Mouse (Mus musculus) granulocyte monocyte progenitor cell, adult 5-6 weeks (primary cell): ENCODE data around the gene Kif2c. TPM values are rescaled to one million over a fixed set of nuclear protein-coding genes. Genes with fewer than 3 reads are reported as not detected.

Source experiments
- ATAC-seq: replicated peaks from 2 replicates; pipeline ENCODE4 v1.8.0; 2016; ENCODE audit warnings: mild to moderate bottlenecking, moderate TSS enrichment, inconsistent platforms; ENCODE audit not compliant: poor library complexity, severe bottlenecking
- total RNA-seq, 2 experiments: library from RNA; stranded (forward) in 1 of 2; stranded (reverse) in 1 of 2; fragments of 200-712, 200-1000 nt in 1 of 2; fragments of >200 nt in 1 of 2; fragmentation: Nextera tagmentation in 1 of 2; gene quantifications; 2 replicates each; pipeline ENCODE4 v1.2.3; 2014 to 2017

The Kif2c gene
- total RNA-seq, 2 experiments from 2014 or later: 23.5 to 44.9 TPM

DNA sequence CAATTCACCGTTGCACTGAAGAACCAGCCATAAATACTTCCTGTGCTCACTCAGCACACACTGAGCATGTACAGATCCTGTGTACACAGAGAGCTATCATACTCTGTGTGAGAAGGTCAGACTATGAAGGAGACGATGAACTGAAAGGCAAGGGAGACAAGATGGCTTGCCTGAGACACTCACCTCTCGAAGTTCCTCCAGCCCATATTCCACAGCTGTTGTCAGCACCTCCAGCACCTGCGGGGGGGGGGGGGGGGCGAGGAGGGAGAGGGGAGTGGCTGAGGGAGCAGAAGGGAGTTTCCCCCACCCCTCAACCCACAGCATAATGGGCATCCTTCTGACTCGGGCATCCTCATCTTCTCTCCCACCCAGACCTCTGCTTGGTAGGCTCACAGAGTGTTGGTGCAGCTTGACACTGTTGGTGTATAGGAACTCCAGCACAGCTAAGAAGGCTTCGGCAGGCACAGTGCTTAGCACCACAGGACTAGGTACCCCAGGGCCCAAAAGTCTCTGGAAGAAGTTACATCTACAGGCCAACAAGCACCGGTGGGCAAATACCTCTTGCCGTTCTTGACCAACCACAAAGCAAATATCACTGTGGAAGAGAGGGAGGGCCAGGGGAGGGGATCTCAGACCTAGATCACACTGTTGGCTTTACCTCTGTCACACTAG, 58.8 kb downstream of the Kif2c start:
- ATAC-seq: no peak

DNA sequence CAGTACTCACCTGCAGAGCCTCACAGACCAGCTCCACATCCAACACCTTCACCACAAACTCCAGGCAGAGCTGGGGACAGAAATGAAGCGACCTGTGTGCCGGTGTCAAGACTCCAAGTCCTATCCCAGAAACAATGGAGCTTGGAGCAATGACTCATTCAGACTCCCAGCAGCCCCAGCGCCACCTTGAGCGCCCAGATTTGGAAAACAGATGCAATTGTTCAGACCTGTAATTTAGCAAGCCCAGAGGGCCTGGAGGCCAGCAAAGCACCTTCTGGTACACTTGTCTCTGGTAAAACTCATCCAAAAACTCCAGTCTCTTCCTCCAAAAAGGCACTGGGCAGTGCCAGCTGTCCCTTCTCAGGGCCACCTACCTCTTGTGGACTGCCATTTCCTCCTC, 60.2 kb downstream of the Kif2c start:
- no peak for ATAC-seq

DNA sequence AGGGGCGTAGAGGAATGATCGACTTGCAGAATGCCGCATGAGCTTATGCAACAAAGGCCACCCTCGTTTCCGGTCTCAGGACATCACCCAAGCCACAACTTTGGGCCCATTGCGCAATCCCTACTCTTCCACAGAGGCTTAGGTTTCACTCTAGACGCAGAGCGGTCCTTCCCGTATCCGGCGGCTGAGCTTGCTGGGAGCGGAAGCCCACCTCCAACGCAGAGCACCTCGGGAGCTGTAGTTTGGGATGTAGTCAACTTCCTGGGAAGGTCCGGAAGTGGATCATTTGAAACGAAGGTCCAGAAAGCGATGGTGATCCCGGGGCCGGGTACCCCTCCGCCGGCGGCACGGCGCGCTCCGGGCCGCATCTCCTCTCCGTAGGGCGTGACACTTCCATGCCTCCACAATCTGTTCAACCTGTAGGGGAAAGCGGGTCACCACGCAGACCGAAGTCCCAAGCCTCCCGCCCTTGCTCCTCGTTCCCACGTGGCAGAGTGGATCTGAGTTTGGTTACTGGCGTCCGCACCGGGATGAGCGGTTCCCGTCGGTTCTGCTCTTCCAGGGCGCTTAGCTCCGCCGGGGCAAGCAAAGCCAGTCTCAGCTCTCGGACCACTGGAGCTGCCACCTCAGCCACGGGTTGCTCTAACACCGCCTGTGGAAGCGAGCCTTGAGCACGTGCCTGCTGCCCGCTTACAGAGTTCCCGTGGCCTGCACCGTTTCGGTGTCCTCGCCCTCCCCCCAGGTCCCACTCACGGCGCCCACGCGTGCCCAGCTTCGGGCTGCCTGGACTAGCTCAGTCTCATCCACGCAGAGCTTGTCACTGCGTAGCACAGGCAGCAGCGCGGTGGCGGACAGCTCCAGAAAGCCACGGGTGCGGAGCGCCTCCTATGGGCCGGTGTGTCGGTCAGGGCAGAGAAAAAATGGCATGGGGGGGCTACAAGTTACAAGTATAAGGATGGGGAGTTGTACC, 61.7 kb downstream of the Kif2c start:
- ATAC-seq: peak; percentile 68

DNA sequence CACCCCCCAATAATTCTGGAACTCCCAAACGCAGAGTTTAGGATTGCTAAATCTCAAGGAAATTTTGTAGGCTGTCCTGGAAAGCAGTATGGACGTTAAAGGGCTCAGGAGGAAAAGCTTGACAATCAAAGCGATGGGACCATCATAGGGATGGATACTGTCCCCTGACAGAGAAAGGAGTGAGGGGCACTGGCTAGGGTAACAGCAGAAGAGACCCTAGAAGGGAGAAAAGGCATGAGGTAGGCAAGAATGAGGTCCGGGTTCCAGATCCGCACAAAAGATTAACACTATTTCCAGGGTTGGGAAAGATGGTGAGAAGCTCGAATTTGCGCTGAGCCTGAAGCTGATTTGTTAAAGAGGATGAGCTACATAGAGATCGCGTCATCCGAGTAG, 62.4 kb downstream of the Kif2c start:
- no peak for ATAC-seq

DNA sequence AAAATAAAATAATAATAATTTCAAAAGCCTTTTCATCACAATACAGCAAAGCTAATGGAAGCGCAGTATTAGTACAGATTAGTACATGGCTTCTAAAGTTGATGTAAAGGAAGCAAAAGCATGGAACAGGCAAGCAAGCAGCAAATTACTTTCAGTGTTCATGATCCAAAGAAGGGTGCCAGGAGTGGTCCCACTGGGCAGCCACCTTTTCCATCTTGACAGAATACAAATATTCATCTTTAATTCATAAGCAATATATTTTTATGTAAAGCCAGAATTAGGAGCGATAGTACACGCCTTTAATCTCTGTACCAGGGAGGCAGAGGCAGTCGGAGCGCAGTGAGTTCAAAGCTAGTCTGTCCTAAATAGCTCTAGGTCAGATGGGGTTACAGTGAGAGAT, 62.8 kb downstream of the Kif2c start:
- no peak for ATAC-seq

DNA sequence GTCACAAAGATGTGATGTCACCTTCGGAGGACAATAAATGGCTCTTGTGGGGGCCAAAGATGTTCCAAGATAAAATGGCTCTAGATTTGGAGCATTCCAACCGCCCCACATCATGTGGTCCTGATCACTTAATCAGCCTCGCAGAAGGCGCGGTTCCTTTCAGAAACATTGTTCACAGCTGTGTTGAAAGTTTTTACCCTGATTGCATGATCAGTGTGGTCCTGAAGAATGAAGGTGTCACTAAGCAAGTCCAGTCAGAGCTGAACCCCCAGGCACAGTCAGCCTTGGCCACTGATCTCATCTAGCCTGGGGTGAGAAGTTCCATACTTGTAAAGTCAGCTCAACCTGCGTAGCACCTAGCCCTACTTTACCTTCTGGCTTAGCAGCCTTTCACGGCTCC, 64.5 kb downstream of the Kif2c start:
- ATAC-seq: peak; percentile 9; the same call in 1 of the 2 replicates

DNA sequence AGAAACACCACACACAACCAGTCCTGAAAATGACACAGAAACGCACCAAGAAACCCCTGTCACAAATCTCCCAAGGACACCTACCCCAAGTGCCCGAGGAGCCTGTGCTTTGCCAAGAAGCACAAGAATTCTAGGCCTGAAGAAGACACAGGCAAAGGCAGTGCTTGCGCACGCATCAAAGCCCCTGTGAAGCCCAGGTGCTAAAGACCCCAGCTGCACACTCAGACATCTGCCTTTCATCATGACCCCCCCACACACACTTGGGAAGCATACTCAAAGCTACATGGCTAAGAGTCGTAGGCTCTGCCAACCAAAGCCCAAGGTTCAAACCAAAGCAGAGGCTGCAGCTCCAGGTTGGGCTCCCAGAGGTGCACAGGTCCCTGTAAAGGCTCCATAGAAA, 66.8 kb downstream of the Kif2c start:
- no peak for ATAC-seq

DNA sequence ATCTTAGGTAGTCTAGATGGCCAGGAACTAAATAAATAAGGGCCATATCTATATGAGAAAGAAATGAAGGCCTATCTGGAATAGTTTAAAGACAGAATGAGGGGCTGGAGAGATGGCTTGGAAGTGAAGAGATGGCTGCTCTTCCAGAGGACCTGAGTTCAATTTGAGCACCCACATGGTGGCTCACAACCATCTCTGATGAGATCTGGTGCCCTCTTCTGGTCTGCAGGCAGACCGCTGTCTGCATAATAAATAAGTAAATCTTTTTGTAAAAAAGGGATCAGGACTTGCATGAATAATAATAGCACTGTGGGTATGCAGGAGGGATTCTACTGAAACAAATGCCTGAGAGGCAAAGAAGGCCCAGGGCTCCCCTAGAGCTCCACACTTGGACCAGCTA, 69.2 kb downstream of the Kif2c start:
- no peak for ATAC-seq

DNA sequence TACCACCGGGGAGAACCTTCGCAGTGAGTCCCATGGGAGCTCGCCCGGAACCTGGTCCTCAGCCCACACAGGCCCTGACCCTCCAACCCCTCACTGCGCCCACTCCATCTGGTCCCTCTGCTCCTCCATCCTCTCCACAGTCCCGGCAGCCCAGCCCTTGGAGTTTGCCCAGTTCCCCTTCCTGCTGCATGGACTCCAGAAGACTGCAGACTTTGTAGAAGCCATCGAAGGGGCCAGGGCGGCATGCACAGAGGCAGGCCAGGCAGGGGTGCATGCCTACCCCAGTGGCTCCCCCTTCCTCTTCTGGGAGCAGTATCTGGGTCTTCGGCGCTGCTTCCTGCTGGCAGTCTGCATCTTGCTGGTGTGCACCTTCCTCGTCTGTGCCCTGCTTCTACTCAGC, 71.5 kb downstream of the Kif2c start:
- ATAC-seq: no peak

DNA sequence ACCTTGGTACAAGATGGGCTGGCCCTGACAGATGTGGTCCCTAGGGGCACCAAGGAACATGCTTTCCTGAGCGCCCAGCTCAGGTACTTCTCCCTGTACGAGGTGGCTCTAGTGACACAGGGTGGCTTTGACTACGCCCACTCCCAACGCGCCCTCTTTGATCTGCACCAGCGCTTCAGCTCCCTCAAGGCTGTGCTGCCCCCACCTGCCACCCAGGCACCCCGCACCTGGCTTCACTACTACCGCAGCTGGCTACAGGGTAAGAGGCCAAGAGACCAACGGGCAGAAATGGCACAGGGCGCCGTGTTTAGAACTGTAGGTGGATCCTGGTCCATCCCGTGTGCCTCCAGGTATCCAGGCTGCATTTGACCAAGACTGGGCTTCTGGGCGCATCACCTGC, 72.2 kb downstream of the Kif2c start:
- no peak for ATAC-seq

Other genes starting within 250 kb of the Kif2c start
- 47.7 and 89.1 TPM in 2 replicates for gene Urod, start 188.2 kb downstream of the Kif2c start, total RNA-seq (2014; fragmentation: Nextera tagmentation)
- gene Urod, start 188.2 kb downstream of the Kif2c start, total RNA-seq (2017): 40.2 and 57.8 TPM in 2 replicates
- 8.5 and 9.2 TPM in 2 replicates for gene Hectd3, start 187.3 kb downstream of the Kif2c start, total RNA-seq (2014; fragmentation: Nextera tagmentation)
- 14.7 and 15.3 TPM in 2 replicates for gene Hectd3, start 187.3 kb downstream of the Kif2c start, total RNA-seq (2017)
- 13.1 and 31.2 TPM in 2 replicates for gene Eif2b3, start 163.2 kb downstream of the Kif2c start, total RNA-seq (2014; fragmentation: Nextera tagmentation)
- 39.7 and 41.3 TPM in 2 replicates for gene Eif2b3, start 163.2 kb downstream of the Kif2c start, total RNA-seq (2017)
- gene Ptch2, start 86.6 kb downstream of the Kif2c start, total RNA-seq (2014; fragmentation: Nextera tagmentation): 0.97 TPM in 1 of 2 replicates, not detected in the other
- gene Ptch2, start 86.6 kb downstream of the Kif2c start, total RNA-seq (2017): not detected in 2 replicates
- gene Btbd19, start 56.9 kb downstream of the Kif2c start, total RNA-seq (2014; fragmentation: Nextera tagmentation): 5.0 and 14.5 TPM in 2 replicates
- 6.9 and 7.2 TPM in 2 replicates for gene Btbd19, start 56.9 kb downstream of the Kif2c start, total RNA-seq (2017)
- gene Tctex1d4, start 55.8 kb downstream of the Kif2c start, total RNA-seq (2014; fragmentation: Nextera tagmentation): 0.77 TPM in 1 of 2 replicates, not detected in the other
- not detected in 2 replicates for gene Tctex1d4, start 55.8 kb downstream of the Kif2c start, total RNA-seq (2017)
- 1.5 and 2.2 TPM in 2 replicates for gene Plk3, start 48.7 kb downstream of the Kif2c start, total RNA-seq (2014; fragmentation: Nextera tagmentation)
- 1.5 and 2.5 TPM in 2 replicates for gene Plk3, start 48.7 kb downstream of the Kif2c start, total RNA-seq (2017)
- gene Rps8, start 26.4 kb downstream of the Kif2c start, total RNA-seq (2014; fragmentation: Nextera tagmentation): 4,230 and 5,237 TPM in 2 replicates
- gene Rps8, start 26.4 kb downstream of the Kif2c start, total RNA-seq (2017): 2,283 and 2,839 TPM in 2 replicates
- 3.7 and 5.1 TPM in 2 replicates for gene Tmem53, start 69.3 kb upstream of the Kif2c start, total RNA-seq (2014; fragmentation: Nextera tagmentation)
- gene Tmem53, start 69.3 kb upstream of the Kif2c start, total RNA-seq (2017): 0.36 and 4.8 TPM in 2 replicates
- not detected in 2 replicates for gene Armh1, start 69.5 kb upstream of the Kif2c start, total RNA-seq (2014; fragmentation: Nextera tagmentation)
- gene Armh1, start 69.5 kb upstream of the Kif2c start, total RNA-seq (2017): not detected in 2 replicates